Mouse (Mus musculus): Measurements from ENCODE around the gene Ppt2.

Gene Ppt2

DNA sequence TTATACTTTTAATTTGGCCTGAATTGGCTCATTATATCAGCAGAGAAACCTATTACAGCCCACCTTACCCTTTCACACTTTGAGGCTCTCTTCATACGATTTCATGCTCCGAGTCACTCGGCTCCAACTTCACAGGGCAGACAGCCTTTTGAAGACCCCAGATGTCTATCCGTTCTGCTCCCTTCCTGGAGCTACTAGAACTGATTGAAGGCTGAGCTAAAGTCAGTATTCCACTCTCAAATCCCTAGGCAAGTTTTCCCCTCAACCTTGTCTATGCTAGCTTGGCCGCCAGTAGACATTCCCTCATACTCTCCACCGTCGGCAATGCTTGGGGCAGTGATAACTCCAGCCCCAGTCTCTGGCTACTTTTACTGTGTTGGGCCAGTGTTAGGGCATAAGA, 39.1 kb downstream of the Ppt2 start:
- CTCF ChIA-PET: interaction anchor here (0.8 kb wide), 1 partner anchor 30 kb away, joined by 3 read pairs; no protein-coding TSS in a partner anchor

DNA sequence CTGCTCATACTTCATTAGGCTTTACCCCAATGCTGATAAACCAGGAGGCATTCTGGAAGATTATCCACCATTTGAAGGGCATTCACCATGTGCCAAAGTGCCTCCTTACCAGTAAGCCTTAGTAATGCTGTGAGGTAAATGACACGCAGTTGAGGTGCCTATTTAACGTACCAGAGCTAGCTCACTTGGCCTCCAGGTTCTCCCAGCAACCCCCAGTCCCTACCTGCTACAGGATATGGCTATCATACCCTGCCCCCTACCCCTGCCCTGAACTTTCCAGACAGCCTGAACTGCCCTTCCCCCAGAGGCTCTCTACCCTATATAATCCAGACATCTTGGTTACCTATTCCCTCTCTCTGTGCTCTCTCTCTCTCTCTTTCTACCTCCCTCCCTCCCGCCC, 39.5 kb downstream of the Ppt2 start:
- CTCF ChIA-PET: interaction anchor here (0.9 kb wide), 1 partner anchor 14 kb away, joined by 4 read pairs; the partner anchor contains the start of genes Agpat1 and Rnf5

DNA sequence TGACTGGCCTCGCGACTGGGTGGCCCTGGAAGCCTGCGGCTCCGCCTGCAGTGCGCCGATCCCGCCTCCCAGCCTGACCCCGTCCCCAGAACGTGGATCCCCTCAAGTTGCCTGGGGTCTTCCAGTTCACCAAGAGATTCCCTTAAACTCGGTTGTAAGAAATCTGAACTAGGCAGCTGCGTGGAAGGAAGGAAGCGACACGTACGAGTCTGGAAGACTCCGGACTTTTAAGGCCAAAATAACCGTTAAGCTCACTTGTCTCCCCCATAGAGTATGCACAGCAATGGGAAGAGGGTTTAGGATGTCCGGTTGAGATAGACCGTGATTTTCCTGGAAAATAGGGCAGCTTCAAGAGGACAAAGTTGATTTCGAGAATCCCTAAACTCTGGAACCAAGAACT, 40.5 kb downstream of the Ppt2 start:
- CTCF ChIA-PET: interaction anchor here (0.9 kb wide), 1 partner anchor 15 kb away, joined by 4 read pairs; the partner anchor contains the start of genes Agpat1 and Rnf5

DNA sequence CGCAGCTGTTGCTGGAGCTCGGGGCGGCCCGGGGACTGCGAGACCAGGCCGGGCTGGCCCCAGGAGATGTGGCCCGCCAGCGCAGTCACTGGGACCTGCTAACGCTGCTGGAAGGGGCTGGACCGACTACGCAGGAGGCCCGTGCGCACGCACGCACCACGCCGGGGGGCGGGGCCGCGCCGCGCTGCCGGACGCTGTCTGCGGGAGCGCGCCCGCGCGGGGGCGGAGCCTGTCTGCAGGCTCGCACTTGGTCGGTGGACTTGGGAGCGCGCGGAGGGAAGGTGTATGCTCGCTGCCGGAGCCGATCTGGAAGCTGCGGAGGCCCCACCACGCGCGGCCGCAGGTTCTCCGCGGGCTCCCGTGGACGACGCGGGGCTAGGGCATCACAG, 40.9 kb downstream of the Ppt2 start:
- CTCF ChIA-PET: no interaction called here

DNA sequence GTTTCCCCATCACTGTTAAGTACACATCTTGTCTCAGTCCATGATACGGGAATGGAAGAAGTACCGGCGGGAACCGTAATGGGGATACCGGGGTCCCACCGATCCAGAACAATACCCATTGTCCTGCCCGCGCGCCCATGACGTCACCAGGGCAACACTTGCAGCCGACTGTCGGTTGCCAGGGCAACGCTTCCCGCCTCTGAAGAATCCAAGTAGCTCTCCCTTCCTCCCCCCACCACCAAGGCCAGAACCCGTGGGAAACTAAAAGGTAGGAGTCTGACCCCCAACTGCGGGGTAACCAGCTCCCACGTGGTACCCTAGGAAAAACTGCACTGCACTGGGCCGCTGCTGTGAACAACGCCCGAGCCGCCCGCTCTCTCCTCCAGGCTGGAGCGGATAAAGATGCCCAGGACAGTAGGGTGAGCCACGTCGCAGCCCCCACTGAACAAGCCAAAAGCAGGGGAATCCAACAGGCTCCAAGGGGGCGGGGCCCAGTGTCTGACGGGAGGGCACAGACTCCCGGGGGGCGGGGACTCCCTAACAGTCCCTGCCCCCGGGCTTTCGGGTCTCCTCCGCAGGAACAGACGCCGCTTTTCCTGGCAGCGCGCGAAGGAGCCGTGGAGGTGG, 41.4 kb downstream of the Ppt2 start:
- CTCF ChIA-PET: no interaction called here

DNA sequence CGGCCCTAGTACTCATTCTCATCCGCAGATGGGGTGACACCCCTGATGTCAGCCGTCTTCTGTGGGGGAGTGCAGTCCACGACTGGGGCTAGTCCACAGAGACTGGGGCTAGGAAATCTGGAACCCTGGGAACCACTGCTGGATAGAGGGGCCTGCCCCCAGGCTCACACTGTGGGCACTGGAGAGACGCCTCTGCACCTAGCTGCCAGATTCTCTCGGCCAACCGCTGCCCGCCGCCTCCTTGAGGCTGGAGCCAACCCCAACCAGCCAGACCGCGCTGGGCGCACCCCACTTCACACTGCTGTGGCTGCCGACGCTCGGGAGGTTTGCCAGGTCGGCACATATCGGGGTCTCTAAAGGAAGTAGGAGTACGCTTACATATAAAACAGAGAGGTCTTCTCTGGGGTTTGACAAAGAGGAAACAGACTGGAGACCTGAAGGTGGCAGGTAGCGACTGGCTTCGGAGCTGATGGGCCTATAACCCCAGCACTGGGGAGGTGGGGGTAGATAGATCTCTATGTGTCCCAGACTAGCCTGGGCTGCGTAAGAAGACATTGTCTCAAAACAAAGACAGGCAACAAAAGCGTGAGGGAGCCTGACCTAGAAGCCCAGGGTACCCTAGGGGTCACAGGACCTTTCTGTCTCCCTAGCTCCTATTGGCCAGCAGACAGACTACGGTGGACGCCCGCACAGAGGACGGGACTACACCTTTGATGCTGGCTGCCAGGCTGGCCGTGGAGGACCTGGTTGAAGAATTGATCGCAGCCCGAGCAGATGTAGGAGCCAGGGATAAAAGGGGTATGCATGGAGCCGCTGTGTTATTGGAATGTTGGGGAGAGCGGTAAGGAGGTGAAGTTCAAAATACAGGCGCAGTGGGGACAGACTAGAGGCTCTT, 42.2 kb downstream of the Ppt2 start:
- CTCF ChIA-PET: no interaction called here

DNA sequence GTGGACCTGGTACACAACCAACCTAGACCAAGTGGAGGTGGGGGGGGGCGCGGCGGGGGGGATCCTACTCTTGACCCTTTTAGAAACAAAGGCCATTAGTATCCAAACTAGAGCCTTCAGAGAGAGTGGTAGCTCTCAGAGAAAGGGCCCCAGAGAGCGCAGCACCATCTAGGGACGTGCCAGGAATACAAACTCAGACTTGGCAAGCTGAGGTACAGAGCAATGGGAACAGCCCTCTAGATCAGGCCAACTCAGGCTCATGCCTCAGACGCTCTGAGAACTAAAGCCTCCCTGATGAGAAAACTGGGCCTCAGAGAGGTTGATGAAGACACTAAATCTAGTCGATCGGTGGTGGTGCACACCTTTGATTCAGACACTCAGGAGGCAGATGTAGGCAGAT, 43.2 kb downstream of the Ppt2 start:
- CTCF ChIA-PET: interaction anchor here (0.6 kb wide), 1 partner anchor 645 kb away, joined by 3 read pairs; no protein-coding TSS in a partner anchor

DNA sequence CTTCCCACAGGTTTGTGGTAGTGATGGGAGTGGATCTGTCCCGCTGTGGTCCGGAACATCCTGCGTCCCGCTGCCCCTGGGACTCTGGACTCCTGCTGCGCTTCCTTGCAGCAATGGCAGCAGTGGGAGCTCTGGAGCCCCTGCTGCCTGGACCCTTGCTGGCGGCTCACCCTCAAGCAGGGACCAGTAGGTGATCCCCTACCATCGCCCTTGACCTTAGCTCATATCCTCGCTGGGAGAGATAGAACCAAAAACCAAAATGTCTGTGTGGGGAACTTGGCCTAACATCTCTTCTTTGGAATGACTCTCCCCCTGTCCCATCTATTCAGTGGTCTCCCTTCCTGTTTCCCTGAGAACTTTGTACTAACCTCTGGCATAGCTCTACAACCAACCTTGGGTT, 44.5 kb downstream of the Ppt2 start:
- CTCF ChIA-PET: no interaction called here

DNA sequence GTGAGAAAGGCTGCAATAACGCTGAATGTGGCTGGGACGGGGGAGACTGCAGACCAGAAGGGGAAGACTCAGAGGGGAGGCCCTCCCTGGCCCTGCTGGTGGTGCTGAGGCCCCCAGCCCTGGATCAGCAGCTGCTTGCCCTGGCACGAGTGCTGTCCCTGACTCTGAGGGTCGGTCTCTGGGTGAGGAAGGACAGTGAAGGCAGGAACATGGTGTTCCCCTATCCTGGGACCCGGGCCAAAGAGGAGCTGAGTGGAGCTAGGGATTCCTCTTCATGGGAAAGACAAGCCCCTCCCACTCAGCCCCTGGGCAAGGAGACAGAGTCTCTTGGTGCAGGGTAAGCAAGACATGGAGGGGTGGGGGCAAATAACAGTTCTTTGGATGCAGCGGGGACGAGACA, 44.9 kb downstream of the Ppt2 start:
- CTCF ChIA-PET: no interaction called here

DNA sequence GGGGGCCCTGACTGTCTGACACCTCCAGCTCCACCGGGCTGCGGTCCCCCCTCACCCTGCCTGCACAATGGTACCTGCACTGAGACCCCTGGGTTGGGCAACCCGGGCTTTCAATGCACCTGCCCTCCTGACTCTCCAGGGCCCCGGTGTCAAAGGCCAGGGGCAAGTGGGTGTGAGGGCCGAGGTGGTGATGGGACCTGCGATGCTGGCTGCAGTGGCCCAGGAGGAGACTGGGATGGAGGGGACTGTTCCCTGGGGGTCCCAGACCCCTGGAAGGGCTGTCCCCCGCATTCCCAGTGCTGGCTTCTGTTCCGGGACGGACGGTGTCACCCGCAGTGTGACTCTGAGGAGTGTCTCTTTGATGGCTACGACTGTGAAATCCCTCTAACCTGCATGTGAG, 45.8 kb downstream of the Ppt2 start:
- CTCF ChIA-PET: no interaction called here

DNA sequence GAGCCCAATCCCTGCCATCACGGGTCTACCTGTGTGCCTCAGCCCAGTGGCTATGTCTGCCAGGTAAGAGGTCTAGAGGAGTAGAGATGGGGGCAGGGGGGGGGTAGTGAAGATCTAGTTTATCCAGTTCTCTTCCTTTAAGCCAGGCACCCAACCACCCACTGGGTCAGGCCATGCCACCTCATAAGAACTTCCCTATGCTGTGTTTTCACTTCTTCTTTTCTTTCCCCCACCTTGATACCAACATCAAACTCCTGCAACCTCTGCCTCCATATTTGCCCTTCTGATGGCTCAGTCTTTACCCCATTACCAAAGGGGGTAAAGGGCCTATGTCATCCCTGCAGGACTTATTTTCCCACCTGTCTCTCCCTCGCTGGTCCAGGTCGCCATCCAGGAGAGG, 50.2 kb downstream of the Ppt2 start:
- CTCF ChIA-PET: no interaction called here

DNA sequence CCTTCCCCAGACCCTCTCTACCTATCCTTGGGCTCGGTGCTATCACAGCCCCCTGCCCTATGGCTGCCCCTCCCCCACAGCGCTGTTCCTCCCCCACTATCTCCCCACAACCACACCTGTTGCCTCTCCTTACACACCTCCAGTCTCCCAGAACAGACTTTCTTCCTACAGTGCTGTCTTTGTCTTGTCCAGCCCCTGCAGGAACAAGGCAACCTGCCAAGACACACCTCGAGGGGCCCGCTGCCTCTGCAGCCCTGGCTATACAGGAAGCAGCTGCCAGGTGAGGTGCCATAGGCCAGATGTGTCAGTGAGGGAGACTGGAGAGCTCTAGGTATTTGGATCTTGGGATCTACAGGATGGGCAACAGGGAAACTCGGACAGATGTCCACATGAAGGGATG, 51.7 kb downstream of the Ppt2 start:
- CTCF ChIA-PET: no interaction called here

DNA sequence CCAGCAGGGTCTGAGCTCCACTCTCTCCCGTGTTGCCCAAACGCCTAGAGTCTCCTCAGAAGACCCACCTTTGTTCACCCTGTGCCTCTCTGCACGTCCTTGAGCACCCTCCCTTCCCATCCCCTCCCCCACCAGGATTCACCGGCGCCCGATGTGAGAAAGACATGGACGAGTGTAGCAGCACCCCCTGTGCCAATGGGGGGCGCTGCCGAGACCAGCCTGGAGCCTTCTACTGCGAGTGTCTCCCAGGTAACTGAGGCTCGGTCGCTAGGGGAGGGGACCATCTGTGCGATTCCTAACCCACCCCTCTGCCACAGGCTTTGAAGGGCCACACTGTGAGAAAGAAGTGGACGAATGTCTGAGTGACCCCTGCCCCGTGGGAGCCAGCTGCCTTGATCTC, 55.9 kb downstream of the Ppt2 start:
- CTCF ChIA-PET: interaction anchor here (1.2 kb wide), 1 partner anchor 41 kb away, joined by 6 read pairs; no protein-coding TSS in a partner anchor

DNA sequence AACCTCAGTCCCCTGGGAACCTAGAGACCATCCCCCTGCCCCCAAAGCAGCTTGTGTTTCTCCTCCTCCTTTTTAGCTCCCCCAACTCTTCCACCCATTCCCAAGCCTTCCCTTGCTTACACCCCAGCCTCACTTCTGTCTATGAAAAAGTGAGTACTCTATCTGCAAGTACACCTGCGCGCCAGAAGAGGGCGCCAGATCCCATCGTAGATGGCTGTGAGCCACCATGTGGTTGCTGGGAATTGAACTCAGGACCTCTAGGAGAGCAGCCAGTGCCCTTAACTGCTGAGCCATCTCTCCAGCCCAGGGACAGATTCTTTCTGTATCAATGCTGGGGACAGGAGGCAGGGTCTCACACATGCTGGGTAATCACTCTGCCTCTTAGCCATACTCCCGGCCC, 56.4 kb downstream of the Ppt2 start:
- CTCF ChIA-PET: interaction anchor here (1.2 kb wide), 1 partner anchor 41 kb away, joined by 6 read pairs; no protein-coding TSS in a partner anchor

DNA sequence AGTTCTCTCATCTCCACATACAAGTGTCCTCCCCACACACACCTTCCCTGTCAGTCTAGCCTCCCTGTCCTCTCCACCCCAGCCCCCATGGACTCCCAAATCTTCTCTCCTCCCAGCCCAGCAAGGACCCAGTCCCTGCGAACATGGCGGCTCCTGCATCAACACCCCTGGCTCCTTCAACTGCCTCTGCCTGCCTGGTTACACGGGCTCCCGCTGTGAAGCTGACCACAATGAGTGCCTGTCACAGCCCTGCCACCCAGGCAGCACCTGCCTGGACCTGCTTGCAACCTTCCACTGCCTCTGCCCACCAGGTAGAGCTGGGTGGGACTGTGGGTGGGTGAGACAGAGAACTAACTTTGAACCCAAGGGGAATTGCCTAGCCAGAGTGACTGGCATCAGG, 58.4 kb downstream of the Ppt2 start:
- CTCF ChIA-PET: no interaction called here

DNA sequence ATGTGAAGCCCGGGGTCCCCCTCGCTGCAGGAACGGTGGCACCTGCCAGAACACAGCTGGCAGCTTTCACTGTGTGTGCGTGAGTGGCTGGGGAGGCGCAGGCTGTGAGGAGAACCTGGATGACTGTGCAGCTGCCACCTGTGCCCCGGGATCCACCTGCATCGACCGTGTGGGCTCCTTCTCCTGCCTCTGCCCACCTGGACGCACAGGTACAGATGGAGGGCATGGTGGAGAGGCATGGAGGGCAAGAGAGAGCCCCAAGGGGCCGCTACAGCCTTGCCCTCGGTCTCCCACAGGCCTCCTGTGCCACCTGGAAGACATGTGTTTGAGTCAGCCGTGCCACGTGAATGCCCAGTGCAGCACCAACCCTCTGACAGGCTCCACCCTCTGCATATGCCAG, 59.9 kb downstream of the Ppt2 start:
- CTCF ChIA-PET: no interaction called here

DNA sequence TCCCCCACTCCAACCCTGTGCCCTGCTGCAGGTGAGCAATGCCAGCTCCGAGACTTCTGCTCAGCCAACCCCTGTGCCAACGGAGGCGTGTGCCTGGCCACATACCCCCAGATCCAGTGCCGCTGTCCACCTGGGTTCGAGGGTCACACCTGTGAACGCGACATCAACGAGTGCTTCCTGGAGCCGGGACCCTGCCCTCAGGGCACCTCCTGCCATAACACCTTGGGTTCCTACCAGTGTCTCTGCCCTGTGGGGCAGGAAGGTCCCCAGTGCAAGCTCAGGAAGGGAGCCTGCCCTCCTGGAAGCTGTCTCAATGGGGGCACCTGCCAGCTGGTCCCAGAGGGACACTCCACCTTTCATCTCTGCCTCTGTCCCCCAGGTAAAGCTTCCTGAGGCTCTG, 61.0 kb downstream of the Ppt2 start:
- CTCF ChIA-PET: no interaction called here
